12 mouse cellular contexts compared by ENCODE assay signal in the genomic region with DNA sequence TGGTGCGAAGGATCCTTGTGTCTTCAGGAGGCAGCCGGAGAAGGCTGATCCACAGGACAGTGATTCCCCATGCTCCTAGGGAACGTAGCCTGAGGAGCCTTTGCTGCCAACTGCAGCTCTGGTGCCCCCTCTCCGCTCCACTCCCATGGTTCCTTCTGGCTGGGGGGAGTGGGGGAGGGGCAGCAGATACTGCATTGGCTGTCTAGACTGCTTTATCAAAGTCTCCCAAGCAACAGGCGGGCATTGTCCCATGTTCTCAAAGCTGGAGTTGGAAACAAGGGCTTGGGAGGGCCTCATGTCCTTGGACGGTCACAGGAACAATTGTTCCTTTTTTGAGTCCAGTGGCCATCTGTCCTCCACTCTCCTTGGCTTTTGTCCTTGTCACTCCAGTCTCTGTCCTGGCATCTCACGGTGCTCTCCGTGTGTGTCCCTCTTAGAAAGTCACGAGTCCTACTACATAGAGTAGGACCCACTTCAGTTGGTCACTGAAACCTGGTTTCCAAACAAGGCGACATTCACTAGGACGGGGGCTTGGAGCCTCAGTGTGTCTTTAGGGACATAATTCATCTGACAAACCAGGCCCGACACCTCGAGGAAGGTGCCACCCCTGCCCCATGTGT. TPM values are rescaled to one million over a fixed set of nuclear protein-coding genes. Genes with fewer than 3 reads are reported as not detected.
DNase-seq lines count a peak whose midpoint lies in the region; ATAC-seq lines count a peak whose summit lies in the region.
"Had no signal": no experiment of that assay in that cellular context is flagged by ENCODE, and none has a peak within 500 bp of the region (broad histone marks: within the 10 kb centered on the region; RNA-seq: fewer than 3 reads in every experiment).

No protein-coding gene starts in this region.

- peak; percentile 67 to 73 for DNase-seq in cerebellum, postnatal 10 days
- no peak for DNase-seq in cerebellum, adult 11-12 months
- DNase-seq in right cerebral cortex, postnatal 14 days, result peak; percentile 35
- DNase-seq in right cerebral cortex, adult 2 months (ENCODE audit: low spot score in 2 of 2), result no peak
- DNase-seq in adipocyte (ENCODE audit: low spot score), result no peak
- no peak for DNase-seq in left cerebral cortex, adult 8-10 months (ENCODE audit: low spot score in 2 of 2)

- no peaks in the 10 kb centered on the region for H3K9me3 ChIP-seq in intestine, embryonic 15.5 days
- H3K9me3 ChIP-seq: embryonic facial prominence, embryonic 13.5 days; kidney, embryonic 15.5 days had no signal

- ATAC-seq in intestine, embryonic 15.5 days, result peak; percentile 61
- no peak for ATAC-seq in megakaryocyte progenitor cell, adult 5-6 weeks (replicated peaks; ENCODE audit: poor library complexity)

- 77% methylated on average over 13 of the region's 13 CpGs for WGBS in intestine, embryonic 15.5 days

- no peak overlapping the region for H3K9ac ChIP-seq in intestine, embryonic 15.5 days
- H3K9ac ChIP-seq: embryonic facial prominence, embryonic 13.5 days; kidney, embryonic 15.5 days; liver, embryonic 14.5 days had no signal

- H3K4me1 ChIP-seq in intestine, embryonic 15.5 days (replicated peaks), result 0 out of 2 replicates have a peak, but pooled peaks cover 3% of the 10 kb centered on the region

- no peaks in the 10 kb centered on the region for H3K27me3 ChIP-seq in intestine, embryonic 15.5 days (replicated peaks)
- H3K27me3 ChIP-seq: kidney, embryonic 15.5 days had no signal

- H3K27ac ChIP-seq in intestine, embryonic 15.5 days, result no peak overlapping the region
- H3K27ac ChIP-seq: embryonic facial prominence, embryonic 13.5 days; kidney, embryonic 15.5 days; liver, embryonic 14.5 days had no signal

- no peak overlapping the region for H3K4me2 ChIP-seq in intestine, embryonic 15.5 days (replicated peaks)
- H3K4me2 ChIP-seq: embryonic facial prominence, embryonic 13.5 days; kidney, embryonic 15.5 days had no signal

- no peak overlapping the region for H3K4me3 ChIP-seq in intestine, embryonic 15.5 days (replicated peaks)
- H3K4me3 ChIP-seq: embryonic facial prominence, embryonic 13.5 days; kidney, embryonic 15.5 days had no signal

- no peaks in the 10 kb centered on the region for H3K36me3 ChIP-seq in intestine, embryonic 15.5 days
- H3K36me3 ChIP-seq: embryonic facial prominence, embryonic 13.5 days; kidney, embryonic 15.5 days had no signal

RNA-seq across cellular contexts. Expression of a gene that starts 12.9 kb away (rescaled TPM):
- 0.25 TPM in 1 of 2 replicates, not detected in the other for polyA plus RNA-seq in intestine, embryonic 15.5 days (2015; fragmentation: Nextera tagmentation; extraction: Ambion mirVana)
- total RNA-seq in megakaryocyte progenitor cell, adult 5-6 weeks (2015), result not detected in 2 replicates
- total RNA-seq in megakaryocyte progenitor cell, adult 5-6 weeks (2017), result not detected in 2 replicates
- under 1 TPM in 1 of 4 experiments, not detected in 3; 0.24 TPM for total RNA-seq in left cerebral cortex, adult 8-10 months (2022)
- polyA plus RNA-seq: liver, embryonic 14.5 days; small intestine, adult 2 months had no signal

RNA-seq across cellular contexts. Expression of a gene that starts 25.2 kb away (rescaled TPM):
- polyA plus RNA-seq in intestine, embryonic 15.5 days (2015; fragmentation: Nextera tagmentation; extraction: Ambion mirVana), result not detected in 2 replicates
- not detected in 2 replicates for total RNA-seq in megakaryocyte progenitor cell, adult 5-6 weeks (2015)
- not detected in 2 replicates for total RNA-seq in megakaryocyte progenitor cell, adult 5-6 weeks (2017)
- total RNA-seq in left cerebral cortex, adult 8-10 months (2022), result not detected
- polyA plus RNA-seq: embryonic facial prominence, embryonic 13.5 days; kidney, embryonic 15.5 days; small intestine, adult 2 months had no signal

RNA-seq across cellular contexts. Expression of a gene that starts 45.3 kb away (rescaled TPM):
- polyA plus RNA-seq in intestine, embryonic 15.5 days (2015; fragmentation: Nextera tagmentation; extraction: Ambion mirVana), result 110 and 128 TPM in 2 replicates
- 90.9 and 91.1 TPM in 2 replicates for total RNA-seq in megakaryocyte progenitor cell, adult 5-6 weeks (2015)
- 164 and 194 TPM in 2 replicates for total RNA-seq in megakaryocyte progenitor cell, adult 5-6 weeks (2017)
- 10 to 100 TPM; 17.2 to 27.5 (median 17.9) TPM for total RNA-seq in left cerebral cortex, adult 8-10 months (2022)

RNA-seq across cellular contexts. Expression of a gene that starts 54.2 kb away (rescaled TPM):
- 0.37 TPM in 1 of 2 replicates, not detected in the other for polyA plus RNA-seq in intestine, embryonic 15.5 days (2015; fragmentation: Nextera tagmentation; extraction: Ambion mirVana)
- total RNA-seq in megakaryocyte progenitor cell, adult 5-6 weeks (2015), result not detected in 2 replicates
- not detected in 2 replicates for total RNA-seq in megakaryocyte progenitor cell, adult 5-6 weeks (2017)
- 1 to 10 TPM in 1 of 4 experiments, under 1 TPM in 2, not detected in 1; 0.21 to 2.5 (median 0.66) TPM for total RNA-seq in left cerebral cortex, adult 8-10 months (2022)
- polyA plus RNA-seq: liver, embryonic 14.5 days; small intestine, adult 2 months had no signal

Comparison
In these comparisons a context has a peak if more than half of its experiments do, and no peak if none do; other contexts are left out.
1. DNase-seq: peak in cerebellum, postnatal 10 days (2 of 2) and right cerebral cortex, postnatal 14 days (single experiment); none in cerebellum, adult 11-12 months (single experiment), right cerebral cortex, adult 2 months (0 of 2), adipocyte (single experiment) and left cerebral cortex, adult 8-10 months (0 of 2).